Mouse (Mus musculus) neural tube, embryonic 13.5 days (tissue): Measurements from ENCODE around the gene Pgp. TPM values are rescaled to one million over a fixed set of nuclear protein-coding genes. Genes with fewer than 3 reads are reported as not detected.
A peak's percentile ranks its signal among the peaks of the same experiment; 100 is the strongest.

Experiments used
- ATAC-seq: fragments of 200-750 bp; cut with Nextera tagmentation; 2 replicates; pipeline ENCODE4 v1.8.0; 2017; ENCODE audit warnings: low read depth, mild to moderate bottlenecking, moderate TSS enrichment, moderate library complexity
- H3K27ac ChIP-seq: fragments of 300-500 bp; sonication (generic); replicated peaks from 2 replicates; pipeline ENCODE4 v1.5.1; 2015; ENCODE audit warnings: moderate library complexity, mild to moderate bottlenecking, inconsistent platforms
- H3K27me3 ChIP-seq: fragments of 300-500 bp; sonication (generic); 2 replicates; pipeline ENCODE4 v1.6.1; 2015; ENCODE audit warnings: mild to moderate bottlenecking, inconsistent platforms
- H3K36me3 ChIP-seq: fragments of 300-500 bp; sonication (generic); 2 replicates; pipeline ENCODE4 v1.6.1; 2015; ENCODE audit warnings: mild to moderate bottlenecking, inconsistent platforms
- H3K4me1 ChIP-seq: fragments of 300-500 bp; sonication (generic); replicated peaks from 2 replicates; pipeline ENCODE4 v1.6.1; 2015; ENCODE audit warnings: inconsistent platforms
- H3K4me2 ChIP-seq: fragments of 300-500 bp; sonication (generic); 2 replicates; pipeline ENCODE4 v1.6.1; 2015; ENCODE audit warnings: inconsistent platforms, mild to moderate bottlenecking, moderate library complexity
- H3K4me3 ChIP-seq: fragments of 300-500 bp; sonication (generic); 2 replicates; pipeline ENCODE4 v1.5.1; 2015; ENCODE audit warnings: mild to moderate bottlenecking, inconsistent platforms
- H3K9ac ChIP-seq: fragments of 300-500 bp; sonication (generic); 2 replicates; pipeline ENCODE4 v1.6.1; 2015; ENCODE audit warnings: moderate library complexity, mild to moderate bottlenecking, inconsistent platforms
- H3K9me3 ChIP-seq: fragments of 300-500 bp; sonication (generic); 2 replicates; pipeline ENCODE4 v1.6.1; 2016; ENCODE audit warnings: inconsistent platforms
- WGBS: fragments of 180-500 bp; shearing (Covaris S2); methylation state at CpG from one replicate; pipeline ENCODE4 v1.1.7; 2015; 5-methylcytosine and 5-hydroxymethylcytosine counted together
- polyA plus RNA-seq: library from polyadenylated mRNA; unstranded; fragments of >200 nt; fragmentation: Nextera tagmentation; extraction: Ambion mirVana; gene quantifications from 2 replicates; pipeline ENCODE4 v1.2.1, GENCODE M21; 2015

The Pgp gene
- polyA plus RNA-seq, 1 experiment from 2014 or later: 57.4 TPM

GRCm38 (mm10) chr17:24477985-24478600, 7.9 kb downstream of the Pgp start:
- Histone ChIP-seq H3K4me3 (peak overlapping the region; percentile 71), H3K4me2 (peak overlapping the region; percentile 64), H3K27ac (peak overlapping the region; percentile 98; the same call in 1 of the 2 replicates), H3K9ac (peak overlapping the region; percentile 83), H3K4me1 (peaks cover 42% of the 10 kb centered on the region), H3K27me3 (no peaks in the 10 kb centered on the region), H3K36me3 (peaks cover 43% of the 10 kb centered on the region), H3K9me3 (no peaks in the 10 kb centered on the region)
- WGBS: 55% methylated on average over 11 of the region's 11 CpGs
- ATAC-seq: peak; percentile 23; the same call in 1 of the 2 replicates

GRCm38 (mm10) chr17:24478663-24479380, 8.6 kb downstream of the Pgp start, which contains the start of gene Mlst8:
Mlst8 (minus strand) TSS chr17:24479078.
- Histone ChIP-seq H3K27ac (peak within 1 kb of the TSS; percentile 98), H3K4me3 (peak within 1 kb of the TSS; percentile 71), H3K4me2 (peak within 1 kb of the TSS; percentile 64), H3K4me1 (peaks cover 35% of the 10 kb centered on the region), H3K9me3 (no peaks in the 10 kb centered on the region), H3K36me3 (peaks cover 37% of the 10 kb centered on the region), H3K27me3 (no peaks in the 10 kb centered on the region), H3K9ac (peak within 1 kb of the TSS; percentile 83)
- under 1% methylated on average over 48 of the region's 48 CpGs for WGBS
- ATAC-seq: peak; percentile 90

- no peak for ATAC-seq
- Histone ChIP-seq H3K27ac (no peak overlapping the region), H3K9me3 (no peaks in the 10 kb centered on the region), H3K4me2 (peak overlapping the region; percentile 64), H3K9ac (no peak overlapping the region), H3K36me3 (peaks cover 31% of the 10 kb centered on the region), H3K4me1 (peaks cover 29% of the 10 kb centered on the region), H3K4me3 (peak overlapping the region; percentile 71), H3K27me3 (no peaks in the 10 kb centered on the region)
- WGBS: 25% methylated on average over 1 of the region's 1 CpGs
These were observed 9.2 kb downstream of the Pgp start for GRCm38 (mm10) chr17:24479431-24479830.

- Histone ChIP-seq H3K9ac (no peak overlapping the region), H3K9me3 (no peaks in the 10 kb centered on the region), H3K36me3 (peaks cover 22% of the 10 kb centered on the region), H3K4me2 (no peak overlapping the region), H3K27me3 (no peaks in the 10 kb centered on the region), H3K4me3 (no peak overlapping the region), H3K4me1 (peaks cover 24% of the 10 kb centered on the region), H3K27ac (no peak overlapping the region)
- no peak for ATAC-seq
- WGBS: 52% methylated on average over 3 of the region's 3 CpGs
These were observed 10.1 kb downstream of the Pgp start for GRCm38 (mm10) chr17:24480201-24480826.

- Histone ChIP-seq H3K4me3 (no peak overlapping the region), H3K9me3 (no peaks in the 10 kb centered on the region), H3K27me3 (no peaks in the 10 kb centered on the region), H3K4me2 (no peak overlapping the region), H3K9ac (no peak overlapping the region), H3K4me1 (peaks cover 30% of the 10 kb centered on the region), H3K27ac (no peak overlapping the region), H3K36me3 (peaks cover 13% of the 10 kb centered on the region)
- WGBS: 96% methylated on average over 20 of the region's 20 CpGs
- no peak for ATAC-seq
These were observed 11.0 kb downstream of the Pgp start for GRCm38 (mm10) chr17:24481027-24481815.

- no peak overlapping the region for H3K4me2 ChIP-seq
- H3K36me3 ChIP-seq: no peaks in the 10 kb centered on the region
- no peak overlapping the region for H3K4me3 ChIP-seq
- ATAC-seq: no peak
- H3K4me1 ChIP-seq: peaks cover 27% of the 10 kb centered on the region
- no peak overlapping the region for H3K9ac ChIP-seq
- no peaks in the 10 kb centered on the region for H3K9me3 ChIP-seq
- H3K27me3 ChIP-seq: no peaks in the 10 kb centered on the region
- H3K27ac ChIP-seq: no peak overlapping the region
- 65% methylated on average over 3 of the region's 3 CpGs for WGBS
These were observed 13.3 kb downstream of the Pgp start for GRCm38 (mm10) chr17:24483495-24483894.

- Histone ChIP-seq H3K9me3 (no peaks in the 10 kb centered on the region), H3K9ac (peak overlapping the region; percentile 51), H3K36me3 (no peaks in the 10 kb centered on the region), H3K27me3 (no peaks in the 10 kb centered on the region), H3K27ac (peak overlapping the region; percentile 52), H3K4me1 (peaks cover 33% of the 10 kb centered on the region), H3K4me3 (no peak overlapping the region), H3K4me2 (peak overlapping the region; percentile 21)
- WGBS: 42% methylated on average over 11 of the region's 11 CpGs
- ATAC-seq: no peak
These were observed 15.1 kb downstream of the Pgp start for GRCm38 (mm10) chr17:24485090-24485860.

GRCm38 (mm10) chr17:24488186-24488661, 18.0 kb downstream of the Pgp start, which contains the start of gene Caskin1:
Caskin1 (plus strand) TSS chr17:24488601.
- Histone ChIP-seq H3K4me2 (peak within 1 kb of the TSS; percentile 85), H3K9ac (peak within 1 kb of the TSS; percentile 97), H3K9me3 (no peaks in the 10 kb centered on the region), H3K27me3 (no peaks in the 10 kb centered on the region), H3K4me3 (peak within 1 kb of the TSS; percentile 78), H3K36me3 (no peaks in the 10 kb centered on the region), H3K4me1 (peaks cover 44% of the 10 kb centered on the region), H3K27ac (peak within 1 kb of the TSS; percentile 98)
- under 1% methylated on average over 43 of the region's 45 CpGs for WGBS
- peak; percentile 46 for ATAC-seq

GRCm38 (mm10) chr17:24488662-24489264, 18.6 kb downstream of the Pgp start:
- Histone ChIP-seq H3K36me3 (no peaks in the 10 kb centered on the region), H3K9ac (peak overlapping the region; percentile 97), H3K9me3 (no peaks in the 10 kb centered on the region), H3K27ac (peak overlapping the region; percentile 98), H3K27me3 (no peaks in the 10 kb centered on the region), H3K4me3 (peak overlapping the region; percentile 78), H3K4me1 (peaks cover 44% of the 10 kb centered on the region), H3K4me2 (peak overlapping the region; percentile 85)
- WGBS: under 1% methylated on average over 68 of the region's 81 CpGs
- peak; percentile 79 for ATAC-seq

- Histone ChIP-seq H3K9me3 (no peaks in the 10 kb centered on the region), H3K27me3 (no peaks in the 10 kb centered on the region), H3K4me3 (peak overlapping the region; percentile 78), H3K4me1 (peaks cover 46% of the 10 kb centered on the region), H3K9ac (peak overlapping the region; percentile 97), H3K4me2 (peak overlapping the region; percentile 85), H3K36me3 (no peaks in the 10 kb centered on the region), H3K27ac (peak overlapping the region; percentile 98)
- 8% methylated on average over 19 of the region's 19 CpGs for WGBS
- ATAC-seq: peak; percentile 62
These were observed 19.3 kb downstream of the Pgp start for GRCm38 (mm10) chr17:24489265-24490030.
